Mouse (Mus musculus) heart, adult 2 months (tissue): ENCODE data around the gene Ccdc57.

Experiments
- CTCF ChIP-seq: fragments of 200-600 bp; IDR thresholded peaks from 2 replicates; pipeline ENCODE4 v1.8.1; 2022; ENCODE audit warnings: antibody characterized with exemption, mild to moderate bottlenecking, moderate library complexity
- EP300 ChIP-seq: fragments of 200-500 bp; IDR thresholded peaks from 2 replicates; pipeline ENCODE4 v1.6.1; 2011; ENCODE audit warnings: low read depth, low read length, control low read depth; ENCODE audit not compliant: insufficient read depth
- POLR2A ChIP-seq: fragments of 200-500 bp; IDR thresholded peaks from 2 replicates; pipeline ENCODE4 v1.6.1; 2011; ENCODE audit warnings: mild to moderate bottlenecking, low read depth, low read length, control low read depth; ENCODE audit not compliant: insufficient read depth

GRCm38 (mm10) chr11:120804769-120805168, 127.9 kb downstream of the Ccdc57 start:
- TF ChIP-seq POLR2A (no peak), EP300 (no peak), CTCF (no peak)
